Mouse (Mus musculus): Measurements from ENCODE around the gene Gstp1.

DNA sequence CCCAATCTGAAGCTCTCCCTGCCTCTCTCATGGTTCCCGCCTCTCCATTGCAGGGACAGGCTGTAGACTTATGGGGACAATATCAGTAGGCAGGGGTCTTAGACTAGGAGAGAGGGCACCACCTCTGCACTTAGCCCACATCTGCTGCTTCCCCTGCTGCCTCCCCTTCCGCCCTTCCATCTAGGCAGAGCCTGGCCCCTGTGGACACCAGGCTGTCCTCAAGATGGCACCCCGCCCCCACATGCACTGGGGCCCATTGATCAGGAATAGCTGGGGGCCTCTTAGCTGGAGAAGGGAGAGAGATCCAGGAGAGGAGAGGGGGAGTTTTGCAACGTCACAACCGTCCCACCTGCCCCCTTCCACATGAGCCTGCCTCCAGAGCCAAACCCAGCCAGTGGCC lies 45.4 kb downstream of the Gstp1 start, which contains the start of gene Tbx10:
- TF ChIP-seq POLR2A (IDR thresholded peaks at IDR 0.05; ENCODE audit: low read depth, low read length) (no peak), CTCF (IDR thresholded peaks at IDR 0.05; ENCODE audit: borderline replicate concordance, insufficient read depth, low read length) (no peak)
